Mouse (Mus musculus): Measurements from ENCODE around the gene Il17c.

Il17c gene

DNA sequence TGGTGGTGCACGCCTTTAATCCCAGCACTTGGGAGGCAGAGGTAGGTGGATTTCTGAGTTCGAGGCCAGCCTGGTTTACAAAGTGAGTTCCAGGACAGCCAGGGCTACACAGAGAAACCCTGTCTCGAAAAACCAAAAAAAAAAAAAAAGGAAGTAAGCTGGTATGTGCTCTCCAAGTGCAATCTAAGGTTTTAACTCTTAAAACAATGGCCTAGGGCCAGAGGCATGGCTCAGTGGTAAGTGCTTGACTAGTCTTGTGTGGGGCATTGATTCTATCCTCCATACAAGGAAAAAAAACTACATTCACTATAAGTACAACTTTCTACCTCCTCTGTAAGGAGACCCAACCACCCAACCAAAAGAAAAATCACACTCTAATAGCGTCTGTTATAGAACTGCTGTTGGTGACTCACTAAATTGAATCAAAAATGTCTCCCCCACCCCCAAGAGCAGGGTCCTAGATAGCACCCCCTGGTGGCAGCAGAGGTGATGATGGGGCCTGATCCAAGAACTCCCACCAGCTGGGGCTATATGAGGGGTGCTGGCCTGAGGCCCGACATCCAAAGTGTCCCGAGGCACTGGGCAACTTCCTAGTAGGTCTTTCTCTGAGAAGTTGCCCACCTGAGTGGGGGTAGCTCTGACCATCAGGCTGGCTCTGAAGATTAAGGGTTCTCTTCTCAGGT lies 37.5 kb downstream of the Il17c start:
- DNase-seq (ENCODE audit: inconsistent ontology term) = no peak

- no peak for DNase-seq (ENCODE audit: inconsistent ontology term)
These were observed 38.2 kb downstream of the Il17c start for GRCm38 (mm10) chr8:122459990-122460389.

DNA sequence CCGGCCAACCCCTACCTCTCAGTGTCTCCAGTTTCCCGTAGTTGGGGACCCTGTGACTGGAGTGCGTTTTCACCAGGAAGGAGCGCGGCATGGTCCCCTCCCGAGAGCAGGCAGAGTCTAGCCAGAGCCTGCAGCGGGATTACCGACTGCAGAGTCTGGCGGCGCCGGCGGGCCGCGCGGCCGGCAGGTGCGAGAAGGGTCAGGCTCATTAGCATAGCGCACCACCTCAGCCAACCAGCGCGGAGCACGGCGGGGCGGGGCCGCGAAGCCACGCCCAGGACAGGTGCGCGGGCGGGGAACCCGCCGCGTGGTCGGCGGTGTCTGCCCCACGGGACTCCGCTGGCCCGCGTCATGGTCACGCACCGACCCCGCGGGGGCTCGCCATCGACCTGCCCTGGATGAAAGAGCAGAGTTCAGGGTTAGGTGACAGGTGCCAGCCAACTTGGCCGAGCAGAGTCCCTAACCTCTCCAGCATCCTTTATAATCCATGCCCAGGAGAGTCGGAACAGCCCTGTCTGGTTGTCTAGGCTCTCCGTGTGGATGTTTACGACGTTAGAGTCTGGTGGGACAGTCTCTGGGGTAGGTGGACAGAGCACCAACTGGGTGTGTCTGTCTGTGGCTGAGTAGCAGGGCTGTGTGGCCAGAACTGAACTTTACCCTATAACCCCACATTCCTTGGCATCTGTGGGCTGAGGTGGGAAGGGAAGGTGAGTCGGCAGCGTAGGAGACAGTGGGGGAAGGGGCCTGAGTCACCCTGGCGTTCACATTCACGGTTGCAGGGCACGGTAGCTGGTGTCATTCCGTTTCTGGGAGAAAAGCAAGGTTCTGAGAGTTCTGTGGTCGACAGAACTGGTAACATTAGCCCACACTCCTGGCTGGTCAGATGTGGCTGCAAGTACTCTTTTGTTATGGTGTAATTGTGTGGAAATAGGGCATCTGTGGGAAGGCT lies 39.0 kb downstream of the Il17c start, which contains the start of gene Snai3:
Snai3 (minus strand) TSS at position 210 of the 949 bp plus-strand sequence.
- peak; percentile 74 for DNase-seq (ENCODE audit: inconsistent ontology term)

DNA sequence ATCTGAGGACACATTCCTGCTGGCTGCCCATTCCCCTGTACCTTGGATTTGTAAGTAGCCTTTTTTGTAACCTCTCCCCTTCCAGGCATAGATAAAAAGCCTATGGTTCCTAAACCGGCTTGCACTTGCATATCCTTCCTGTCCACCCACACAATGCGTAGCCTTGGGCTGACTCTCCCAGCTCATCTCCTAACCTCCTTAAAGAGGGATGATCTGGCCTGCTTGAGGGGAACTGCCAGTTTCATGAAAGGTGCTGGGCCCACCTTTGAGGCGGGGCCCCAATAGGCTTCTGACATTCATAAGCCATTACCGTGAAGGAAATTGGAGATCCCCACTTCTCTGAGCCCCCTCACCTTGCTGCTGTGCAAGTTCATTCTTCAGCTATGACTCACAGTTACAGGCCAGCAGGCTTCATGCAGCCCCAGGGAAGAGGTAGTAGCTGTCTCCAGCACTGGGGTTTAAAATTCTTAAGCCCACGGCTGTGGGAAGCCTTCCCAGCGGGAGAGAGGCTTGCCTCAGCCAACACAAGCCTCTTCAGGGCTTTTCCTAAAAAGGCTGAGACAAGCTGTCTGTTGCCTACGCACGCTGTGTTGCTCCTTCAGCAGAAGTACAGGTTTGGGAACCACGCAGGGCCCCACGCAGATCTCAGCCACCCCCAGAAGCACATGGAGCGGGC lies 39.8 kb downstream of the Il17c start:
- peak; percentile 84 for DNase-seq (ENCODE audit: inconsistent ontology term)

DNA sequence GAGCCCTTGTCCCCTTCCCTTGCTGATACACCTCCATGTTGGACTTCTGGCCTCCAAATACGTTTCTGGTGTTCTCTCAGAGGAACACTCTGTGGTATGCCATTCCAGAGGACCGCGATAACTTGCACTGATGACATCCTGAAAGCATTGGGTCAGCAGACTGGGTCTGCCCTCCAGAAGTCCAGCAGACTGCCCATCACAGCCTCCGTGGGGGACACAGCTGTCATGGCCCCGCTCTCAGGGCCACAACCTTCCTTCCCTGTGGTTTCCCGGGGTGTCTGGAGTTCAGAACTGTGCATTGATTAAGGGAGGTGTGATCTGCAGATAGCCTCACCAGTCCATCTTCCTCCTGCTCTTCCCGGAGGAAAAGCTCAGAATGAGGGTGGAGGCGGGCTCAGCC lies 40.7 kb downstream of the Il17c start:
- DNase-seq (ENCODE audit: inconsistent ontology term) = no peak

DNA sequence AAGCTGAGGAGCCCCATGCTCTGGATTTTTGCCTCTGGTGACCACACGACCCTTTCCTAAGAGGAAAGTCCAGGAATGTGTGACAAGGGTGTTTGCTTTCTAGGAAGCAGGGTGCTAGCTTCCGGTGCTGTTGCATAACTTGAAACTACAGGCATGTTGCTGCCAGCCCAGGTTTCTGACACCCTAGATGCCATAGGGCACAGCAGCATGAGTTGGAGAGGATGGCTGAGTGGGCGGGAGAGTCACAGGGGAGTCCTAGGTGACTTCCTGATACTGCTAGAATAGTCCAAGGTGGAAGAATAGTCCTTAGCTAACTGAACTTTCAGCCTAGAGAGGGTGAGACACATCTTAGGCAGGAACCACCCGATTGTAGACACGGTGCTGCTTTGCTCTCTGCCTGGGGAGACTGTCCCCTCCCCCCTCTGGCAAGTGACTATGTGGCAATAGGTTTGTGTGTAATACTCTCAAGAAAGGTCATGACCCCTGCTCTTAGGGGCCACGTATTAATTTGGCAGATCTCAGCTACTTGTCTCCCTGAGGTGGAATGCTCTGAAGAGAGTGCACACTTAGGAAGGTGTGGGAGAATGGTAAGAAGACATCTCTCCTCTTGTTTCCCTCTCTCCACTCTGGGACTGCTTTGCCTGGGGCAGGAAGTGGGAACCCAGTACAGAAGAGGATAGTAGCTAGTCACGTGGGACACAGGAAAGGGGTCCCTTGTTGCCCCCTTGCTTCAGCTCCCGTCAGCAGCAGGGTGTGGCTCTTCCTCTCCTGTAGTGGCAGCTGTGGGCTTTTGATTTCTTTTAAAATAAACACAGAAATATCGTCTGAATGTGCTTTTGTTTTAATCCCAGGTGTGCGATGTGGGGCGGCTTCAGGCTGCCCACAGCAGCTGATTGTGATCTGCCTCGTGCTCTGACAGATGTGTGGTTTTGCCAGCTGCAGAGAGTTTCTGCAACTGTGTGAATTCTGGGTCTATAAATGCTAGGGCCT lies 42.1 kb downstream of the Il17c start:
- no peak for DNase-seq (ENCODE audit: inconsistent ontology term)

DNA sequence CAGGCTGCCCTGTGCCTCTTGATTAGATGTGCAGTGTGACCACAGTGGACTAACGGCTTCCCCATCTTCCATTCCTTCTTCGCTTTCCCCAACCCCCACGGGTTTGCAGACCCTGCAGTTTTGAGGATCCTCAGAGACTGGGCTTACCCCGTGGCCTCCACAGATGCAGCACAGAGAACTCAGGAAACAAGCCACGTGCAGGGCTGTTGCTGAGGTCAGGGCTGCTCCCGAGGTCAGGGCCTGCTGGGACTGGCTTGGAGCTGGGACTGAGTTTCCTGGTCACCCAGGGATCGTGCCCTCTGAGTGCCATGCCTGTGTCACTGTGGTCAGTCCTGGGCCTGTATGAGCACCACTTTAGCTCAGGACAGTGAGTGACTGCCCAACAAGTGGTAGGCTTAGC lies 43.2 kb downstream of the Il17c start:
- DNase-seq (ENCODE audit: inconsistent ontology term) = no peak

DNA sequence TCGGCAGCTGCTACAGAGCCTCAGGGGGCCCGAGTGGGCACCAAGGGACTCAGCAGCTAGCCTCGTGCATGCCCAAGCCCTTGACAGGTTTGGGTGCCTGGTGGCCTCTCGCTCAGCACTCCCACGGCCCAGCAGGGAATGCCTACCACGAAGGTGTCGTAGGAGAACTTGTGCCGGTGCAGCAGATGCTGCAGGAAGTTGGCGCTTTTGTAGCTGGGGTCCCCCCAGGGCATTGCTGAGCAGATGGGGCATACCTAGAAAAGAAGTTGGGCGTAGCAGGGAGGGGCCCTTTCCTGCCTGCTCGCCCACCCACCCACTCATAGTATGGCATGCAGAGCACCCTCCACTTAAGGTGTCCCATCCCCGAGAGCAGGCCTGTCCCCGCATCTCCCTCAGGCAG lies 46.0 kb downstream of the Il17c start:
- no peak for DNase-seq (ENCODE audit: inconsistent ontology term)

GRCm38 (mm10) chr8:122469407-122469806 lies 47.6 kb downstream of the Il17c start:
- no peak for DNase-seq (ENCODE audit: inconsistent ontology term)

- no peak for DNase-seq (ENCODE audit: inconsistent ontology term)
These were observed 48.1 kb downstream of the Il17c start for GRCm38 (mm10) chr8:122469965-122470364.

GRCm38 (mm10) chr8:122470691-122471090 lies 48.9 kb downstream of the Il17c start:
- DNase-seq (ENCODE audit: inconsistent ontology term) = no peak

Measured in Muller cell, postnatal 12 days (primary cell).